Mouse (Mus musculus) spleen, adult 2 months (tissue): ENCODE measurements around the gene Iqcf5.

Experiments
- CTCF ChIP-seq: fragments of 200-500 bp; IDR thresholded peaks from 2 replicates; pipeline ENCODE4 v1.5.1; 2011; ENCODE audit warnings: mild to moderate bottlenecking, inconsistent platforms; ENCODE audit not compliant: insufficient read depth, insufficient read length, insufficient replicate concordance; ENCODE audit errors: extremely low read depth
- POLR2A ChIP-seq: fragments of 200-500 bp; IDR thresholded peaks from 2 replicates; pipeline ENCODE4 v1.6.1; 2011; ENCODE audit warnings: low read depth, low read length, inconsistent platforms

- TF ChIP-seq POLR2A (no peak), CTCF (no peak)
Observed at GRCm38 (mm10) chr9:106481075-106481474, 33.3 kb upstream of the Iqcf5 start.
